Mouse (Mus musculus) bone marrow, adult 2 months (tissue): ENCODE data around the gene Krt79. TPM values are rescaled to one million over a fixed set of nuclear protein-coding genes. Genes with fewer than 3 reads are reported as not detected.

Source experiments
- H3K27ac ChIP-seq: fragments of 200-500 bp; 2 replicates; pipeline ENCODE4 v1.5.1; 2012; ENCODE audit warnings: low read depth, mild to moderate bottlenecking, control low read depth, inconsistent platforms, low read length; ENCODE audit not compliant: control insufficient read depth, poor library complexity, insufficient read depth
- H3K4me1 ChIP-seq: fragments of 200-500 bp; 2 replicates; pipeline ENCODE4 v1.6.1; 2011; ENCODE audit warnings: low read length; ENCODE audit not compliant: control insufficient read depth, insufficient read depth
- H3K4me3 ChIP-seq: fragments of 200-500 bp; replicated peaks from 2 replicates; pipeline ENCODE3; 2011; ENCODE audit warnings: mild to moderate bottlenecking, low read depth, low read length, control low read depth; ENCODE audit not compliant: control insufficient read depth
- CTCF ChIP-seq: fragments of 200-500 bp; IDR thresholded peaks from 2 replicates; pipeline ENCODE4 v1.5.1; 2011; ENCODE audit warnings: low read length, control low read depth; ENCODE audit not compliant: control insufficient read depth, insufficient read depth
- POLR2A ChIP-seq: fragments of 200-500 bp; IDR thresholded peaks from 2 replicates; pipeline ENCODE4 v1.6.1; 2011; ENCODE audit warnings: low read depth, mild to moderate bottlenecking, control low read depth, low read length, borderline replicate concordance; ENCODE audit not compliant: control insufficient read depth
- WGBS: fragments of 180-500 bp; shearing (Covaris S2); methylation state at CpG from one replicate; pipeline ENCODE4 v1.1.7; 2018; 5-methylcytosine and 5-hydroxymethylcytosine counted together
- polyA plus RNA-seq: library from polyadenylated mRNA; stranded (reverse); fragments of >200 nt; gene quantifications from 2 replicates; pipeline ENCODE4 v1.2.4, GENCODE M21; 2011; ENCODE audit warnings: low replicate concordance; ENCODE audit not compliant: missing spikeins, insufficient read depth, insufficient read length

The Krt79 gene
- polyA plus RNA-seq: not detected in 2 replicates

GRCm38 (mm10) chr15:101940274-101940829 lies at the start of gene Krt79:
Gene Krt79 (minus strand): TSS chr15:101940324.
- H3K27ac ChIP-seq: no peak within 1 kb of the TSS
- no peaks in the 10 kb centered on the region for H3K4me1 ChIP-seq
- no peak within 1 kb of the TSS for H3K4me3 ChIP-seq
- 70% methylated on average over 6 of the region's 6 CpGs for WGBS
- TF ChIP-seq CTCF: no peak
- no peak for TF ChIP-seq POLR2A

DNA sequence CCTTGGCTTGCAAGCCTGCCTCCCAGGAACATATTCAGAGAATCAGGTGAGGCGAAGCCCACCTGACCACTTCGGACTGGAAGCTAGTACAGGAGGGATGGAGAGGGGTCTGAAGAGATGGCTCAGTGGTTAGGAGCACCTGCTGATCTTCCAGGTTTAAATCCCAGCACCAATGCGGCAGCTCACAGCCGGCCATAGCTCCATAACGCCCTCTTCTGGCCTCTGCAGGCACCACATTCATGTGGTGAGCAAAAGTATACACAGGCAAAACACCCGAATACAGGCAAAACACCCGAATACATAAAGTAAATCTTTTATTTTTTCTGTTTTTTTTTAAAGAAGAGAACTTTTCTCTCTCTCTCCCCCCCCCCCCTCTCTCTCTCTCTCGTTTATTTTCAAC lies 48.6 kb upstream of the Krt79 start:
- TF ChIP-seq POLR2A (no peak), CTCF (no peak)
- no peak overlapping the region for H3K4me3 ChIP-seq
- 66% methylated on average over 8 of the region's 8 CpGs for WGBS
- H3K27ac ChIP-seq: no peak overlapping the region
- no peaks in the 10 kb centered on the region for H3K4me1 ChIP-seq

DNA sequence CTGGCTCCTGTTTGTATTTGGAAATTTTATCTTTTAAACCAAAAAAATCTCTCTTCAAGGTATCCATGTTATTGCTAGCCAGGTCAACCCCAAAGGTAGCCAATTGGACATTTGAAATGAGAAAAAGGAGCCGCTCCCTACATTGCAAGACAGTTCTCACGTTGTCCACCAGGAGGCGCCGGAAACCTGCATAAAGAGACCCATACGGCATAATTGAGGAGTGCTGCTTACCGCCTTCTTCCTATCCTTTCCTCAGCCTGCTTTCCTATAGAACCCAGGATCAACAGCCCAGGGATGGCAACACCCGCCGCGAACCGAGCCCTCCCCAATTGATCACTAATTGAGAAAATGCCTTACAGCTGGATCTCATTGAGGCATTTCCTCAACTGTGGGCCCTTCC lies 48.0 kb upstream of the Krt79 start:
- Histone ChIP-seq H3K4me3 (no peak overlapping the region), H3K4me1 (peaks cover under 1% of the 10 kb centered on the region; the same call in 1 of the 2 replicates), H3K27ac (no peak overlapping the region)
- under 1% methylated on average over 10 of the region's 10 CpGs for WGBS
- TF ChIP-seq CTCF (peak; percentile 83), POLR2A (no peak)

DNA sequence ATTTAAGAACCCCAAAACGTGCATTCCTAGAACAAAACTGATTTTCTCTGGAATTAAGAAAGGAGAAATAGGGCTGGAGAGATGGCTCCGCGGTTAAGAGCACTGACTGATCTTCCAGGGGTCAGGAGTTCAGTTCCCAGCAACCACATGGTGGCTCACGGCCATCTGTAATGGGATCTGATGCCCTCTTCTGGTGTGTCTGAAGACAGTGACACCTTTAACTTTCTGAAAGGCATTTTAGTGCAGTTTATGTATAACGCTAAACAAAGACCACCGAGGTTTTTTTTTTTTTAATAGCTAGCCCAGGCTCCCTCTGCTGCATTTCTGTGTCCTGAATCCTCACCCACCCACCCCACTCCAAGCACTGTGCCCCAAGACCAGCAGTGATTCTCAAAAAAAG lies 44.6 kb upstream of the Krt79 start:
- Histone ChIP-seq H3K27ac (no peak overlapping the region), H3K4me1 (peaks cover 2% of the 10 kb centered on the region; the same call in 1 of the 2 replicates), H3K4me3 (no peak overlapping the region)
- WGBS: 4% methylated on average over 6 of the region's 6 CpGs
- TF ChIP-seq POLR2A (no peak), CTCF (no peak)

GRCm38 (mm10) chr15:101983949-101984601 lies 44.0 kb upstream of the Krt79 start:
- 2% methylated on average over 15 of the region's 15 CpGs for WGBS
- TF ChIP-seq POLR2A: no peak
- TF ChIP-seq CTCF: peak; percentile 98
- peak overlapping the region; percentile 14; the same call in 1 of the 2 replicates for H3K27ac ChIP-seq
- peaks cover 2% of the 10 kb centered on the region; the same call in 1 of the 2 replicates for H3K4me1 ChIP-seq
- H3K4me3 ChIP-seq: no peak overlapping the region

DNA sequence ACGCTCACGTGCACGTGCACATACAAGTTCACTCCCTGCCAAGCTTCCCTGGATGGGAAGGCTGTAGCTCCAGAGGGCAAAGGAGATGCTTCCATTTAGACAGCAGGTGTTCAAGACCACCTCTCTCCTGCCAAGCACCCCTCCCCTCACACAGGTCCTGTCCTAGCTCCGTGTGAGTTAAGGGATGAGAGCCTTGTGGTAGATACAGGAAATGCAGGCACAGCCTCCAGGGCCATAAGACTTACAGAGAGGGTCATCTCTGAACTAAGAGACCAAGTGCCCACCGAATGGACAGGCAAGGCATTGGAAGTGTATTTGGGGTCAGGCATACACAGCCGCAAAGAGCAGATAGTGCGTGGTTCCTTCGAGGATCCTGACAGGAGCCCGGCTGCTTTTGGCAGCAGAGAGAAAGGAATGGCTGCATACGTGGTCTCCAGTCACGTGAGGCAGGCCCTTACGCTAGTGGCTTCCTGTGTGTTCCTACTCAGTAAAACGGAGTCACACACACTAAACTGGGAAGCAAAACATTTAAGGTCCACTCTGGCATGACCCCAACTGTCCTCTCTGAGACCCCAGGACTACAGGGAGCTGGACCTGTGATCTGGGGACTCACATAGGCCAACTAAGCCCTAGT lies 43.3 kb upstream of the Krt79 start:
- Histone ChIP-seq H3K27ac (no peak overlapping the region), H3K4me3 (no peak overlapping the region), H3K4me1 (peaks cover 2% of the 10 kb centered on the region; the same call in 1 of the 2 replicates)
- TF ChIP-seq CTCF (no peak), POLR2A (no peak)
- WGBS: 56% methylated on average over 13 of the region's 13 CpGs

GRCm38 (mm10) chr15:101980849-101981248 lies 40.7 kb upstream of the Krt79 start:
- 60% methylated on average over 6 of the region's 6 CpGs for WGBS
- peak overlapping the region; percentile 11; the same call in 1 of the 2 replicates for H3K27ac ChIP-seq
- H3K4me1 ChIP-seq: peaks cover 8% of the 10 kb centered on the region
- no peak for TF ChIP-seq CTCF
- no peak for TF ChIP-seq POLR2A
- no peak overlapping the region for H3K4me3 ChIP-seq

DNA sequence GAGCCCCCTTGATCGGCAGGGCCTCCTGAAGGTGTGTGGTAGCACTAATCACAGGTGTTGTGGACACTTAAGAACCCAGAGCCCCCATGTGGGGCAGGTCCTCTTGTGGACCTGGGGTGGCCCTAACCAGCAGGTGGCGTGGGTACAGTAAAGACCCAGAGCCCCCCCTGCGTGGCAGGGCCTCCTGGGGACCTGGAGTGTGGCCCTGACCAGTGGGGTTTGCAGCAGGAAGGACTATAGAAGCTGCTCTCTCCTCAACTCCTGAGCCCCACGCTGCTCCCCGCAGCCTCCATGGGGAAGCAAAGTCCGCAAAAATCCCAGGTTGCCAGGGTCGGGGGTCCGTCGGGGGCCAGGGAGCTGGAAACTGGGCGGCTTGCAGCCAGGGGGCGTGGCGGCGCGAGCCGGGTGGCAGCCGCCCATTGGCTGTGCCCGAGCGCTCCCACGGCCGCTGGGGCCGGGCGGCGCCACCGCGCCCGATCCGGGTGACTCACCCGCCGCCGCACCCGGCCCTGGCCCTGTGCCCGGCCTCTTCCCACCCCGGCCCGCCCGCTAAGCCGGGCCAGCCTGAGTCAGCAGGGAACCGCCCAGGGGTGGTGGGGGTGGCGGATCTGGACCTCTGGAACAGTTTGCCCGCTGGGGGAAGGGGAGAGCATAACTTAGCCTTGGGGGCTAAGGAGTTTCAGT lies 37.1 kb upstream of the Krt79 start:
- H3K4me1 ChIP-seq: peaks cover 6% of the 10 kb centered on the region
- TF ChIP-seq CTCF: no peak
- peak; percentile 6; the same call in 1 of the 2 replicates for TF ChIP-seq POLR2A
- H3K27ac ChIP-seq: peak overlapping the region; percentile 85
- H3K4me3 ChIP-seq: peak overlapping the region; percentile 46
- 3% methylated on average over 39 of the region's 39 CpGs for WGBS
